Mouse (Mus musculus) intestine, embryonic 16.5 days (tissue): ENCODE measurements around the gene Clptm1. TPM values are rescaled to one million over a fixed set of nuclear protein-coding genes. Genes with fewer than 3 reads are reported as not detected.

Source experiments
- ATAC-seq: fragments of 200-750 bp; cut with Nextera tagmentation; 2 replicates; pipeline ENCODE4 v1.8.0; 2017; ENCODE audit warnings: moderate TSS enrichment, moderate library complexity
- H3K27ac ChIP-seq: fragments of 300-500 bp; sonication (generic); 2 replicates; pipeline ENCODE4 v1.5.1; 2014; ENCODE audit warnings: mild to moderate bottlenecking, low read length
- H3K27me3 ChIP-seq: fragments of 300-500 bp; sonication (generic); replicated peaks from 2 replicates; pipeline ENCODE4 v1.6.1; 2014; ENCODE audit warnings: low read length, control low read depth, mixed read lengths; ENCODE audit not compliant: control insufficient read depth, insufficient read depth
- H3K36me3 ChIP-seq: fragments of 300-500 bp; sonication (generic); 2 replicates; pipeline ENCODE4 v1.6.1; 2014; ENCODE audit warnings: low read length, control low read depth; ENCODE audit not compliant: control insufficient read depth, insufficient read depth
- H3K4me1 ChIP-seq: fragments of 300-500 bp; sonication (generic); 2 replicates; pipeline ENCODE4 v1.6.1; 2014; ENCODE audit warnings: low read length, control low read depth, mixed read lengths; ENCODE audit not compliant: control insufficient read depth, insufficient read depth
- H3K4me2 ChIP-seq: fragments of 300-500 bp; sonication (generic); 2 replicates; pipeline ENCODE4 v1.6.1; 2014; ENCODE audit warnings: low read depth, low read length, control low read depth
- H3K4me3 ChIP-seq: fragments of 300-500 bp; sonication (generic); 2 replicates; pipeline ENCODE4 v1.5.1; 2014; ENCODE audit warnings: mild to moderate bottlenecking, low read length
- H3K9ac ChIP-seq: fragments of 300-500 bp; sonication (generic); 2 replicates; pipeline ENCODE4 v1.6.1; 2014; ENCODE audit warnings: low read depth, low read length
- H3K9me3 ChIP-seq: fragments of 300-500 bp; sonication (generic); 2 replicates; pipeline ENCODE4 v1.6.1; 2016; ENCODE audit warnings: low read length, control low read depth; ENCODE audit not compliant: control insufficient read depth
- WGBS: fragments of 180-500 bp; shearing (Covaris S2); extraction: QIAGEN DNeasy Blood & Tissue Kit; methylation state at CpG from one replicate; pipeline ENCODE4 v1.1.7; 2014; 5-methylcytosine and 5-hydroxymethylcytosine counted together
- polyA plus RNA-seq: library from polyadenylated mRNA; unstranded; fragments of >200 nt; fragmentation: Nextera tagmentation; extraction: Ambion mirVana; gene quantifications from 2 replicates; pipeline ENCODE4 v1.2.1, GENCODE M21; 2015

The Clptm1 gene
- polyA plus RNA-seq, 1 experiment from 2014 or later: 70.5 TPM

DNA sequence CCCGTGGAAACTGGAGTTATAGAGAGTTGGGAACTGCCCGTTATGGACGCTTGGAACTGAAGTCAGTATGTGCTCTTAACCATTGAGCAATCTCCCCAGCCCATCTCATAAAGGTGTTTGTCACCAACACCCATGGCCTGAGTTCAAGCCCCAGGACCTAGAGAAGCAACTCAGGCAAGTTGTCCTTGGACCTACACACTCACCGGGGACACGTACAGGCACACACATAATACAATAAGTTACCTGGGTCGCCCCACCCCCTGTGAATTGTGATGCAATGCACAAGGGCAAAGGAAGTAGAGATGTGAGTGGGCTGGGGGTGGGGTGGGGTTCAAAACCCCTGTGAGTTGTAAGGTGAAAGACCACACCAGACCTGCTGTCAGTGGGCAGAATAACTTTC is 21.7 kb upstream of the Clptm1 start:
- H3K27ac ChIP-seq: no peak overlapping the region
- no peaks in the 10 kb centered on the region for H3K27me3 ChIP-seq
- H3K9me3 ChIP-seq: no peaks in the 10 kb centered on the region
- no peak overlapping the region for H3K9ac ChIP-seq
- H3K36me3 ChIP-seq: no peaks in the 10 kb centered on the region
- no peak overlapping the region for H3K4me3 ChIP-seq
- H3K4me1 ChIP-seq: no peaks in the 10 kb centered on the region; the same call in 1 of the 2 replicates
- no peak overlapping the region for H3K4me2 ChIP-seq
- peak; percentile 41 for ATAC-seq
- 77% methylated on average over 6 of the region's 6 CpGs for WGBS

DNA sequence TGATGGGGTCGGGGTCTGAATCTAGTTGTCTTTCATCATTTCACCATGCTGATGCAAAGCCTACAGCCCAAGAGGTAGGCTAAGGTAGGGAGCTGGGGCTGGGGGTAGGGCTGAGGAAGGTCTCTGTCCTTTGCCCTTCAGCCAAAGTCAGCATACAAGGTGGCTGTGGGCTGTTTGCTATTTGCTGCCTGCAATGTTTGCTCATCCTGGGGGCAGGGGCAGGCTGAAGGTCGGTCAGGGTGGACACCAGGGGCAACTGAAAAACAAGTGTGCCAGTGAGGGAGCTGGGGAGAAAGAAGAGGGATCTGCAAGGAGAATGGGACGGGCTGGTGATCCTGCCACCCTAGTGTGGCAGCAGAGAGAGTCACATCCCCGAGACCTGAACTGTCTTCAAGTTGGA is 20.5 kb upstream of the Clptm1 start:
- H3K27ac ChIP-seq: no peak overlapping the region
- no peak for ATAC-seq
- no peaks in the 10 kb centered on the region for H3K9me3 ChIP-seq
- no peak overlapping the region for H3K4me3 ChIP-seq
- WGBS: 49% methylated on average over 4 of the region's 4 CpGs
- H3K9ac ChIP-seq: no peak overlapping the region
- H3K36me3 ChIP-seq: no peaks in the 10 kb centered on the region
- H3K4me2 ChIP-seq: no peak overlapping the region
- H3K4me1 ChIP-seq: peaks cover 3% of the 10 kb centered on the region; the same call in 1 of the 2 replicates
- no peaks in the 10 kb centered on the region for H3K27me3 ChIP-seq

GRCm38 (mm10) chr7:19683771-19684201 is 19.0 kb upstream of the Clptm1 start:
- 89% methylated on average over 6 of the region's 6 CpGs for WGBS

GRCm38 (mm10) chr7:19682979-19683378 is 18.1 kb upstream of the Clptm1 start:
- Histone ChIP-seq H3K4me1 (peaks cover 3% of the 10 kb centered on the region; the same call in 1 of the 2 replicates), H3K36me3 (no peaks in the 10 kb centered on the region), H3K27me3 (no peaks in the 10 kb centered on the region), H3K4me3 (no peak overlapping the region), H3K9ac (no peak overlapping the region), H3K27ac (no peak overlapping the region), H3K4me2 (no peak overlapping the region), H3K9me3 (no peaks in the 10 kb centered on the region)
- 68% methylated on average over 3 of the region's 3 CpGs for WGBS
- no peak for ATAC-seq

More at GRCm38 (mm10) chr7:19683771-19684201, 19.0 kb upstream of the Clptm1 start:
- Histone ChIP-seq H3K9ac (no peak overlapping the region), H3K4me1 (peaks cover 3% of the 10 kb centered on the region; the same call in 1 of the 2 replicates), H3K4me2 (no peak overlapping the region), H3K27ac (no peak overlapping the region), H3K36me3 (no peaks in the 10 kb centered on the region), H3K9me3 (no peaks in the 10 kb centered on the region), H3K4me3 (no peak overlapping the region), H3K27me3 (no peaks in the 10 kb centered on the region)
- ATAC-seq: no peak

DNA sequence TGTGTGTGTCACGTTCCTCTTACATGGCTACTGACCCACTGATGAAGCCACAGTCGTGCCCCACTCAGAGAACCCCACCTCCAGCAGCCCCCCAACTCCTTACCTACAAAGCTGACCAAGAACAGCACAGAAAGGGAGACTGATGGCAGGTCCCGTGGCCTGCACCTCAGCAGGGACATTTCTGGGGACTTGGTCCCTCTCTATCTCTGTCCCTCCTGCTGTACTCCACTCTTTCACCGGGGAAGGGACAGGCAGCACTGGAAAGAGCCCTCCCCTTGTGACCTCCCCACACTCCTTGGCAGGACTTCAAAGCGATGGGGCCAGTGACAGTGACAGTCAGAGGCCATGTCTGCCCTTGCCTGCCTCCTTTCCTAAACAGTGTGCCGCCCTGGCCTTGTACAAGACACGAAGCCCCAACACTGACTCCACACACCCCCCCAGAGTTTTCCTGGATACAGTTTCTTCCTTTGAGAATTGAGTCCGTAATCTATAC is 16.4 kb upstream of the Clptm1 start, which contains the start of the genes Gm44805 and Apoc4:
Gene Gm44805 (minus strand): TSS at position 222 of the 493 bp plus-strand sequence.
Gene Apoc4 (minus strand): TSS at position 278 of the 493 bp plus-strand sequence.
- no peak within 1 kb of the TSS; the same call in 1 of the 2 replicates for H3K27ac ChIP-seq
- no peaks in the 10 kb centered on the region for H3K36me3 ChIP-seq
- H3K9me3 ChIP-seq: no peaks in the 10 kb centered on the region
- WGBS: 61% methylated on average over 8 of the region's 8 CpGs
- no peak for ATAC-seq
- H3K4me1 ChIP-seq: peaks cover 12% of the 10 kb centered on the region; the same call in 1 of the 2 replicates
- H3K27me3 ChIP-seq: no peaks in the 10 kb centered on the region
- no peak within 1 kb of the TSS for H3K4me2 ChIP-seq
- H3K4me3 ChIP-seq: no peak within 1 kb of the TSS
- no peak within 1 kb of the TSS for H3K9ac ChIP-seq

- H3K9me3 ChIP-seq: no peaks in the 10 kb centered on the region
- ATAC-seq: peak; percentile 34
- no peak overlapping the region; the same call in 1 of the 2 replicates for H3K27ac ChIP-seq
- no peak overlapping the region for H3K9ac ChIP-seq
- H3K4me3 ChIP-seq: no peak overlapping the region
- 67% methylated on average over 2 of the region's 2 CpGs for WGBS
- H3K36me3 ChIP-seq: no peaks in the 10 kb centered on the region
- peaks cover 12% of the 10 kb centered on the region; the same call in 1 of the 2 replicates for H3K4me1 ChIP-seq
- no peak overlapping the region for H3K4me2 ChIP-seq
- no peaks in the 10 kb centered on the region for H3K27me3 ChIP-seq
These were observed 15.9 kb upstream of the Clptm1 start for GRCm38 (mm10) chr7:19680702-19681101.

DNA sequence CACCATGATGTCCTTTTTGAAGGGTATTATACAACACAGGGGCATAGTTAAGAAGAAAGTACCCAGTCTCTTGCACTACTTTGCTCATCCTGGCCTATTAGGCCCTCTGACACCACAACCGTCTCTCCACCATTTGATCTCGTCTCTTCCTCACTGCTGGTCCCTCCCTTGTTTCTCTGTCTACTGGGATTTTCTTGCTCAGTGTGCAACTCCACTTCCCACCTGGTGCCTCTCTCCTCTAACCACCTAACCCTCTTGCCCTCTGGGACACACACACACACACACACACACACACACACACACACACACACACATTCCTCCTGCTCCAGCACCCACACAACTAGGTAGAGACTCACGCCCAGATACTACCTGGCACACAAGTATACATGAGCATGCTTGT is 14.1 kb upstream of the Clptm1 start:
- H3K27me3 ChIP-seq: no peaks in the 10 kb centered on the region
- no peak overlapping the region for H3K4me3 ChIP-seq
- 92% methylated on average over 3 of the region's 3 CpGs for WGBS
- no peak overlapping the region for H3K27ac ChIP-seq
- no peak overlapping the region for H3K4me2 ChIP-seq
- no peaks in the 10 kb centered on the region for H3K9me3 ChIP-seq
- peaks cover 12% of the 10 kb centered on the region; the same call in 1 of the 2 replicates for H3K4me1 ChIP-seq
- H3K36me3 ChIP-seq: no peaks in the 10 kb centered on the region
- no peak for ATAC-seq
- H3K9ac ChIP-seq: no peak overlapping the region

- H3K27ac ChIP-seq: peak within 1 kb of the TSS; percentile 73
- ATAC-seq: peak; percentile 54
- 46% methylated on average over 8 of the region's 8 CpGs for WGBS
These were observed 13.0 kb upstream of the Clptm1 start, which contains the start of gene Apoc2 for GRCm38 (mm10) chr7:19677872-19678271. Gene Apoc2 (minus strand): TSS chr7:19677941.

GRCm38 (mm10) chr7:19676662-19677061 is 11.8 kb upstream of the Clptm1 start:
- peak overlapping the region; percentile 11; the same call in 1 of the 2 replicates for H3K4me2 ChIP-seq
- no peaks in the 10 kb centered on the region for H3K36me3 ChIP-seq
- no peaks in the 10 kb centered on the region for H3K9me3 ChIP-seq
- H3K9ac ChIP-seq: peak overlapping the region; percentile 46
- H3K27me3 ChIP-seq: no peaks in the 10 kb centered on the region
- H3K4me3 ChIP-seq: peak overlapping the region; percentile 28
- WGBS: 81% methylated on average over 1 of the region's 1 CpGs
- H3K27ac ChIP-seq: no peak overlapping the region; the same call in 1 of the 2 replicates
- ATAC-seq: peak; percentile 79
- H3K4me1 ChIP-seq: peaks cover 12% of the 10 kb centered on the region; the same call in 1 of the 2 replicates

More at GRCm38 (mm10) chr7:19677872-19678271, 13.0 kb upstream of the Clptm1 start, which contains the start of gene Apoc2:
- H3K4me1 ChIP-seq: peaks cover 12% of the 10 kb centered on the region; the same call in 1 of the 2 replicates
- H3K9ac ChIP-seq: no peak within 1 kb of the TSS
- H3K27me3 ChIP-seq: no peaks in the 10 kb centered on the region
- no peaks in the 10 kb centered on the region for H3K36me3 ChIP-seq
- no peak within 1 kb of the TSS; the same call in 1 of the 2 replicates for H3K4me3 ChIP-seq
- no peaks in the 10 kb centered on the region for H3K9me3 ChIP-seq
- H3K4me2 ChIP-seq: no peak within 1 kb of the TSS
